Mouse (Mus musculus): Measurements from ENCODE around the gene Gm1043.

GRCm38 (mm10) chr5:37197423-37197822 lies 112.3 kb downstream of the Gm1043 start:
- TF ChIP-seq CTCF (IDR thresholded peaks at IDR 0.05; ENCODE audit: insufficient read depth, low read length) (no peak), POLR2A (IDR thresholded peaks at IDR 0.05; ENCODE audit: borderline replicate concordance, extremely low read depth, low read depth, low read length) (no peak)

All from lung, adult 2 months (tissue).